Mouse (Mus musculus) adrenal gland, postnatal 36 days (tissue): Measurements from ENCODE around the gene Ccdc159. TPM values are rescaled to one million over a fixed set of nuclear protein-coding genes. Genes with fewer than 3 reads are reported as not detected.
A peak's percentile ranks its signal among the peaks of the same experiment; 100 is the strongest.

Source experiments
- DNase-seq, 2 experiments: peaks; one replicate each; pipeline ENCODE4 v3.0.0; 2021; ENCODE audit warnings: mixed read lengths in 1 of 2
- long read RNA-seq, 2 experiments: library from polyadenylated mRNA; stranded (forward); transcript quantifications; one replicate each; pipeline ENCODE4 v2.0.0; 2021; ENCODE audit warnings: borderline sequencing depth in 2 of 2
- total RNA-seq, 2 experiments: library from RNA; stranded (reverse); gene quantifications; 2 replicates each; pipeline ENCODE4 v1.2.3; 2021

The Ccdc159 gene
- 1 to 10 TPM; 9.4 to 9.7 TPM for total RNA-seq
- long read RNA-seq, experiment 1, partial matches to known transcripts = 2 of 4 reads
- long read RNA-seq, experiment 1, other reads (novel, unspliced or antisense) = 2 of 4 reads
- long read RNA-seq, experiment 2, partial matches to known transcripts = 2 of 4 reads
- long read RNA-seq, experiment 2, other reads (novel, unspliced or antisense) = 2 of 4 reads

GRCm38 (mm10) chr9:21927208-21927753 lies at the start of gene Ccdc159, which contains the start of gene Tmem205:
Ccdc159 (plus strand) TSS chr9:21927471.
Tmem205 (minus strand) TSS chr9:21927556.
- DNase-seq = peak; percentile 95 to 96

GRCm38 (mm10) chr9:21889229-21889628 lies 38.0 kb upstream of the Ccdc159 start:
- DNase-seq = no peak

- peak; percentile 71 to 77 for DNase-seq
Observed at GRCm38 (mm10) chr9:21901223-21901820, 25.9 kb upstream of the Ccdc159 start.

GRCm38 (mm10) chr9:21904031-21904430 lies 23.2 kb upstream of the Ccdc159 start:
- DNase-seq = no peak

- DNase-seq = no peak
Observed at GRCm38 (mm10) chr9:21908216-21908615, 19.1 kb upstream of the Ccdc159 start.

- no peak for DNase-seq
Observed at GRCm38 (mm10) chr9:21909474-21910223, 17.6 kb upstream of the Ccdc159 start.

- no peak for DNase-seq
Observed at GRCm38 (mm10) chr9:21916851-21917492, 10.3 kb upstream of the Ccdc159 start.

GRCm38 (mm10) chr9:21917493-21918034 lies 9.7 kb upstream of the Ccdc159 start:
- DNase-seq = peak in 1 of 2 experiments; percentile 44

GRCm38 (mm10) chr9:21918035-21918592 lies 9.2 kb upstream of the Ccdc159 start, which contains the start of gene Rab3d:
Rab3d (minus strand) TSS chr9:21918192.
- DNase-seq = peak; percentile 97 to 98

GRCm38 (mm10) chr9:21918692-21919384 lies 8.4 kb upstream of the Ccdc159 start:
- no peak for DNase-seq

GRCm38 (mm10) chr9:21923036-21923435 lies 4.2 kb upstream of the Ccdc159 start:
- no peak for DNase-seq

- no peak for DNase-seq
Observed at GRCm38 (mm10) chr9:21923490-21924098, 3.7 kb upstream of the Ccdc159 start.

- peak; percentile 97 to 98 for DNase-seq
Observed at GRCm38 (mm10) chr9:21924099-21924493, 3.2 kb upstream of the Ccdc159 start.

- DNase-seq = no peak
Observed at GRCm38 (mm10) chr9:21925034-21925433, 2.2 kb upstream of the Ccdc159 start.

- no peak for DNase-seq
Observed at GRCm38 (mm10) chr9:21925506-21925905, 1.8 kb upstream of the Ccdc159 start.

- DNase-seq = peak; percentile 81 to 86
Observed at GRCm38 (mm10) chr9:21926155-21926554, 1.1 kb upstream of the Ccdc159 start.

GRCm38 (mm10) chr9:21926784-21927183 lies 487 bp upstream of the Ccdc159 start:
- DNase-seq = no peak

- DNase-seq = no peak
Observed at GRCm38 (mm10) chr9:21929208-21929607, 1.9 kb downstream of the Ccdc159 start.

- DNase-seq = no peak
Observed at GRCm38 (mm10) chr9:21932006-21932405, 4.7 kb downstream of the Ccdc159 start.

- no peak for DNase-seq
Observed at GRCm38 (mm10) chr9:21932445-21933137, 5.3 kb downstream of the Ccdc159 start.
